Mouse (Mus musculus): Measurements from ENCODE around the gene Slc16a14. TPM values are rescaled to one million over a fixed set of nuclear protein-coding genes. Genes with fewer than 3 reads are reported as not detected.

The Slc16a14 gene
- polyA plus RNA-seq, 1 experiment: 0.07 TPM

DNA sequence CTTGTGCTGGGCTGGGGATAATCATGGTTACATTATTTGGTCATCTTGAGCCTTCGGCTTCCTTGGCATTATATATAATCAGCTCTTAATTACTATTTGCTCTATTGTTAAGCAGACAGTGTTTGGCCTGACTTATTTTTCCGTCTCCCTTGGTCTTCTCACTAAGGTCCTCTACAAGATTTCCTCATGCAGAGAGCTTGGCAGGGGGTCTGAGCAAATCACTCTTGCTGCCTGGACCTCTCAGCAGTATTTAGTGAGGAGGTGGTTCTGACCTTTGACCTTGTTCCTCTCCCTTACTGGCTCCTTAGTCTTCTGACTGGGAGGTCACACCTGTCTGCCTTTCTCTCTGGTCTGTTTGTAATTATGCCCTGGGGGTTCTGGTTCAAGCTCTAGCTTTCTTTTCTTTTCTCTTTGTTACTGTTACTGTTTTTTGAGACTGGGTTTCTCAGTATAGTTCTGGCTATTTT lies 52.8 kb downstream of the Slc16a14 start:
- Histone ChIP-seq H3K27ac (ENCODE audit: control insufficient read depth, insufficient read depth, low read length) (no peak overlapping the region), H3K36me3 (ENCODE audit: control insufficient read depth, insufficient read depth, low read length) (no peaks in the 10 kb centered on the region), H3K4me3 (ENCODE audit: control insufficient read depth, insufficient read depth, low read length) (no peak overlapping the region), H3K4me1 (replicated peaks; ENCODE audit: control insufficient read depth, insufficient read depth, low read length) (no peaks in the 10 kb centered on the region), H3K27me3 (ENCODE audit: control insufficient read depth, insufficient read depth, low read length) (no peaks in the 10 kb centered on the region)
- DNase-seq: no peak
- WGBS: 94% methylated on average over 2 of the region's 2 CpGs
- no peak for TF ChIP-seq CTCF (IDR thresholded peaks at IDR 0.05; ENCODE audit: borderline replicate concordance, control insufficient read depth, extremely low read depth, insufficient read depth, low read length, poor library complexity)

- no peak for DNase-seq
- Histone ChIP-seq H3K4me3 (ENCODE audit: control insufficient read depth, insufficient read depth, low read length) (no peak overlapping the region), H3K27ac (ENCODE audit: control insufficient read depth, insufficient read depth, low read length) (no peak overlapping the region), H3K36me3 (ENCODE audit: control insufficient read depth, insufficient read depth, low read length) (no peaks in the 10 kb centered on the region), H3K4me1 (replicated peaks; ENCODE audit: control insufficient read depth, insufficient read depth, low read length) (no peaks in the 10 kb centered on the region), H3K27me3 (ENCODE audit: control insufficient read depth, insufficient read depth, low read length) (no peaks in the 10 kb centered on the region)
- TF ChIP-seq POLR2A (IDR thresholded peaks at IDR 0.05; ENCODE audit: control insufficient read depth, extremely low read depth, insufficient read depth, low read length, poor library complexity) (no peak), CTCF (IDR thresholded peaks at IDR 0.05; ENCODE audit: borderline replicate concordance, control insufficient read depth, extremely low read depth, insufficient read depth, low read length, poor library complexity) (no peak)
- 86% methylated on average over 11 of the region's 11 CpGs for WGBS
These were observed 53.5 kb downstream of the Slc16a14 start for GRCm38 (mm10) chr1:84881248-84882065.

DNA sequence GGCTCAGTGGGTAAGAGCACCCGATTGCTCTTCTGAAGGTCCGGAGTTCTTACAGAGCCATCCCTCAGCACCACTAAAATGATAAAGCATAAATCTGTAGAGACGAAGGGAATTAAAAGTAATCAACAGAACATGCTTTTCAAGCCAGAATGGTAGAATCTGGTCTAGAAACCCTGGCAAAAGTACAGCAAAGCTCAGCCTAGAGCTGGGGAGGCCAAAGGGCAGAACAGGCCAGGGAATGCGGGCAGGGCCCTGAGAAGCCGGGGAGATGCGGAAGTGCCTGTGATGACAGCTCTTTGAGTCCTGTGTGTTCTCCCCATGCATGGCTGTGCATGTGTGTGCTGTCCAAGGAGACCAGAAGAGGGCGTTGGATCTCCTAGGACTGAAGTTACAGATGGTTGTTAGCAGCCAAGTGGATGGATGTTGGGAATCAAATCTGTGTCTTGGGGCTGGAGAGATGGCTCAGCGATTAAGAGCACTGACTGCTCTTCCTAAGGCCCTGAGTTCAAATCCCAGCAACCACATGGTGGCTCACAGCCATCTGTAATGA lies 55.3 kb downstream of the Slc16a14 start:
- H3K27me3 ChIP-seq (ENCODE audit: control insufficient read depth, insufficient read depth, low read length): no peaks in the 10 kb centered on the region
- H3K4me1 ChIP-seq (replicated peaks; ENCODE audit: control insufficient read depth, insufficient read depth, low read length): no peaks in the 10 kb centered on the region
- H3K27ac ChIP-seq (ENCODE audit: control insufficient read depth, insufficient read depth, low read length): no peak overlapping the region
- no peak for TF ChIP-seq POLR2A (IDR thresholded peaks at IDR 0.05; ENCODE audit: control insufficient read depth, extremely low read depth, insufficient read depth, low read length, poor library complexity)
- no peak for DNase-seq
- WGBS: 97% methylated on average over 8 of the region's 8 CpGs
- H3K4me3 ChIP-seq (ENCODE audit: control insufficient read depth, insufficient read depth, low read length): no peak overlapping the region
- no peaks in the 10 kb centered on the region for H3K36me3 ChIP-seq (ENCODE audit: control insufficient read depth, insufficient read depth, low read length)

GRCm38 (mm10) chr1:84877590-84877989 lies 57.3 kb downstream of the Slc16a14 start:
- H3K36me3 ChIP-seq (ENCODE audit: control insufficient read depth, insufficient read depth, low read length): no peaks in the 10 kb centered on the region
- no peak for DNase-seq
- H3K4me1 ChIP-seq (replicated peaks; ENCODE audit: control insufficient read depth, insufficient read depth, low read length): no peaks in the 10 kb centered on the region
- TF ChIP-seq CTCF (IDR thresholded peaks at IDR 0.05; ENCODE audit: borderline replicate concordance, control insufficient read depth, extremely low read depth, insufficient read depth, low read length, poor library complexity): no peak
- no peak for TF ChIP-seq POLR2A (IDR thresholded peaks at IDR 0.05; ENCODE audit: control insufficient read depth, extremely low read depth, insufficient read depth, low read length, poor library complexity)
- 92% methylated on average over 2 of the region's 2 CpGs for WGBS
- no peak overlapping the region for H3K27ac ChIP-seq (ENCODE audit: control insufficient read depth, insufficient read depth, low read length)
- no peaks in the 10 kb centered on the region for H3K27me3 ChIP-seq (ENCODE audit: control insufficient read depth, insufficient read depth, low read length)
- no peak overlapping the region for H3K4me3 ChIP-seq (ENCODE audit: control insufficient read depth, insufficient read depth, low read length)

DNA sequence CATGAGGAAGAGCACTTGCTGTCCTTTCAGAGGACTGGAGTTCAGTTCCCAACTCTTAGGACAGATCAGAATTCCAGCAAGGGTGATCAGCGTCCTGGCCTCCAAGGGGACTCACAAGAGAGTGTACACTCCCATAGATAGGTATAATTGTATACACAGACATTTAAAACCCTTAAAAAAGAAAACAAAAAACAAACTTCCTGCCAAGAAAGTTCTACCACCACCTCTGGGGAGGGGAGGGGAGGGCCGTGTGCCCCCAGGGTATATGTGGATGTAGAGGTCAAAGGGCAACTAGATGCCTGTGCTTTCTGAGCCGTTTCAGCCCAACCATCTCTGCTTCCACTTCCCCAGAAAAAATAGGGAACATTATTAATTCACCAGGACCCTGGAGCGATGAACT lies 62.0 kb downstream of the Slc16a14 start:
- H3K4me1 ChIP-seq (replicated peaks; ENCODE audit: control insufficient read depth, insufficient read depth, low read length): no peaks in the 10 kb centered on the region
- WGBS: 86% methylated on average over 4 of the region's 4 CpGs
- H3K36me3 ChIP-seq (ENCODE audit: control insufficient read depth, insufficient read depth, low read length): no peaks in the 10 kb centered on the region
- no peak overlapping the region for H3K4me3 ChIP-seq (ENCODE audit: control insufficient read depth, insufficient read depth, low read length)
- TF ChIP-seq POLR2A (IDR thresholded peaks at IDR 0.05; ENCODE audit: control insufficient read depth, extremely low read depth, insufficient read depth, low read length, poor library complexity): no peak
- TF ChIP-seq CTCF (IDR thresholded peaks at IDR 0.05; ENCODE audit: borderline replicate concordance, control insufficient read depth, extremely low read depth, insufficient read depth, low read length, poor library complexity): no peak
- no peaks in the 10 kb centered on the region for H3K27me3 ChIP-seq (ENCODE audit: control insufficient read depth, insufficient read depth, low read length)
- no peak overlapping the region for H3K27ac ChIP-seq (ENCODE audit: control insufficient read depth, insufficient read depth, low read length)
- no peak for DNase-seq

- H3K27me3 ChIP-seq (ENCODE audit: control insufficient read depth, insufficient read depth, low read length): no peaks in the 10 kb centered on the region
- WGBS: 96% methylated on average over 3 of the region's 3 CpGs
- TF ChIP-seq POLR2A (IDR thresholded peaks at IDR 0.05; ENCODE audit: control insufficient read depth, extremely low read depth, insufficient read depth, low read length, poor library complexity): no peak
- no peak for TF ChIP-seq CTCF (IDR thresholded peaks at IDR 0.05; ENCODE audit: borderline replicate concordance, control insufficient read depth, extremely low read depth, insufficient read depth, low read length, poor library complexity)
- no peaks in the 10 kb centered on the region for H3K36me3 ChIP-seq (ENCODE audit: control insufficient read depth, insufficient read depth, low read length)
- no peaks in the 10 kb centered on the region for H3K4me1 ChIP-seq (replicated peaks; ENCODE audit: control insufficient read depth, insufficient read depth, low read length)
- H3K27ac ChIP-seq (ENCODE audit: control insufficient read depth, insufficient read depth, low read length): no peak overlapping the region
- DNase-seq: no peak
- H3K4me3 ChIP-seq (ENCODE audit: control insufficient read depth, insufficient read depth, low read length): no peak overlapping the region
These were observed 62.8 kb downstream of the Slc16a14 start for GRCm38 (mm10) chr1:84872105-84872504.
